Mouse (Mus musculus) neutrophil, adult 59 days (primary cell): ENCODE measurements around the gene Map3k21. TPM values are rescaled to one million over a fixed set of nuclear protein-coding genes. Genes with fewer than 3 reads are reported as not detected.

Source experiments
- total RNA-seq, 2 experiments: library from RNA; stranded (reverse); gene quantifications; 1 replicate in 1 of 2; 2 replicates in 1 of 2; pipeline ENCODE4 v1.2.4; 2023

Gene Map3k21
- total RNA-seq: not detected

GRCm38 (mm10) chr8:125910365-125911228 lies at the start of gene Map3k21:
TSS of gene Map3k21 (plus strand) at chr8:125910450.

GRCm38 (mm10) chr8:125897868-125898788 lies 12.1 kb upstream of the Map3k21 start, which contains the start of gene Pcnx2:
TSS of gene Pcnx2 (minus strand) at chr8:125898317.

GRCm38 (mm10) chr8:125995101-125995986 lies 85.1 kb downstream of the Map3k21 start, which contains the start of gene Kcnk1:
TSS of gene Kcnk1 (plus strand) at chr8:125995170.

Other genes starting within 250 kb of the Map3k21 start
- gene Map10, start 240.6 kb upstream of the Map3k21 start, total RNA-seq: 1 to 10 TPM; 1.3 to 2.2 TPM
- 10 to 100 TPM; 10.8 to 14.0 TPM for gene Ntpcr, start 180.5 kb upstream of the Map3k21 start, total RNA-seq
- under 1 TPM in 1 of 2 experiments, not detected in 1; 0.15 TPM for gene Pcnx2, start 12.1 kb upstream of the Map3k21 start, total RNA-seq
- gene Kcnk1, start 84.7 kb downstream of the Map3k21 start, total RNA-seq: not detected